11 mouse cellular contexts compared by ENCODE assay signal in genomic region chr7:80774615-80775447, GRCm38 (mm10). TPM values are rescaled to one million over a fixed set of nuclear protein-coding genes. Genes with fewer than 3 reads are reported as not detected.
DNase-seq lines count a peak whose midpoint lies in the region; ATAC-seq and TF ChIP-seq lines count a peak whose summit lies in the region.
"Had no signal": no experiment of that assay in that cellular context is flagged by ENCODE, and none has a peak within 500 bp of the region (broad histone marks: within the 10 kb centered on the region; RNA-seq: fewer than 3 reads in every experiment).

No protein-coding gene starts in this region.

- peaks cover 8% of the 10 kb centered on the region; the same call in 1 of the 2 replicates for H3K36me3 ChIP-seq in heart, adult 2 months (ENCODE audit: control insufficient read depth, insufficient read depth, low read length)
- no peaks in the 10 kb centered on the region for H3K36me3 ChIP-seq in limb, embryonic 15.5 days
- H3K36me3 ChIP-seq: hindbrain, embryonic 12.5 days; liver, embryonic 15.5 days; midbrain, embryonic 12.5 days had no signal

- H3K4me1 ChIP-seq in heart, adult 2 months (ENCODE audit: control insufficient read depth, insufficient read depth, low read length): peaks cover 28% of the 10 kb centered on the region
- peaks cover 12% of the 10 kb centered on the region for H3K4me1 ChIP-seq in limb, embryonic 15.5 days
- H3K4me1 ChIP-seq: hindbrain, embryonic 12.5 days; midbrain, embryonic 12.5 days had no signal

- no peak for ATAC-seq in limb, embryonic 15.5 days (ENCODE audit: insufficient number of reproducible peaks, low FRiP score, low TSS enrichment, low read depth)
- no peak for ATAC-seq in inflammation-experienced regulatory T-cells, adult 6 months

- H3K9ac ChIP-seq in heart, adult 2 months (ENCODE audit: low read depth, low read length): no peak overlapping the region
- H3K9ac ChIP-seq in limb, embryonic 15.5 days: no peak overlapping the region
- H3K9ac ChIP-seq: hindbrain, embryonic 12.5 days; liver, embryonic 15.5 days; midbrain, embryonic 12.5 days had no signal

- H3K79me2 ChIP-seq in heart, adult 2 months (replicated peaks; ENCODE audit: control insufficient read depth, insufficient read depth, low read length): peaks cover 12% of the 10 kb centered on the region

- peak overlapping the region; percentile 62 for H3K27ac ChIP-seq in heart, adult 2 months
- peak overlapping the region; percentile 90 for H3K27ac ChIP-seq in left cerebral cortex, adult 2 months
- peak overlapping the region; percentile 43 for H3K27ac ChIP-seq in limb, embryonic 15.5 days
- H3K27ac ChIP-seq: hindbrain, embryonic 12.5 days; liver, embryonic 15.5 days; midbrain, embryonic 12.5 days had no signal

- H3K27me3 ChIP-seq in heart, adult 2 months (ENCODE audit: control insufficient read depth, insufficient read depth, low read length): no peaks in the 10 kb centered on the region
- no peaks in the 10 kb centered on the region for H3K27me3 ChIP-seq in limb, embryonic 15.5 days
- H3K27me3 ChIP-seq: hindbrain, embryonic 12.5 days; liver, embryonic 15.5 days; midbrain, embryonic 12.5 days had no signal

- intact Hi-C loops in heart, adult 2 months (cut with DNase I): no loop called here
- intact Hi-C loops in heart, postnatal 10 days (cut with DNase I): no loop called here
- intact Hi-C loops in left cerebral cortex, adult 2 months (cut with DNase I): no loop called here

- no peak overlapping the region for H3K4me3 ChIP-seq in heart, adult 2 months
- H3K4me3 ChIP-seq in left cerebral cortex, adult 2 months: no peak overlapping the region
- H3K4me3 ChIP-seq in limb, embryonic 15.5 days: no peak overlapping the region
- H3K4me3 ChIP-seq: hindbrain, embryonic 12.5 days; liver, embryonic 15.5 days; midbrain, embryonic 12.5 days had no signal

- H3K9me3 ChIP-seq in limb, embryonic 15.5 days: no peaks in the 10 kb centered on the region
- H3K9me3 ChIP-seq: hindbrain, embryonic 12.5 days; liver, embryonic 15.5 days; midbrain, embryonic 12.5 days had no signal

- TF ChIP-seq CTCF in heart, adult 2 months (IDR thresholded peaks at IDR 0.05): no peak
- no peak for TF ChIP-seq CTCF in left cerebral cortex, adult 2 months (IDR thresholded peaks at IDR 0.05)

- 61% methylated on average over 15 of the region's 15 CpGs for WGBS in heart, adult 2 months
- 85% methylated on average over 15 of the region's 15 CpGs for WGBS in limb, embryonic 15.5 days

- TF ChIP-seq POLR2A in heart, adult 2 months (IDR thresholded peaks at IDR 0.05; ENCODE audit: insufficient read depth, low read depth, low read length): no peak

- DNase-seq in heart, adult 2 months: no peak
- no peak for DNase-seq in heart, postnatal 10 days
- peak in 1 of 2 experiments; percentile 18 for DNase-seq in left cerebral cortex, adult 2 months (ENCODE audit: extremely low spot score in 1 of 2, low spot score in 2 of 2)
- no peak for DNase-seq in left cerebral cortex, adult 11 months (ENCODE audit: low spot score)
- peak; percentile 64 for DNase-seq in 416B (ENCODE audit: low read depth)
- DNase-seq in cerebellum, postnatal 14 days: no peak

- TF ChIP-seq EP300 in heart, adult 2 months (IDR thresholded peaks at IDR 0.05; ENCODE audit: insufficient read depth, low read depth, low read length): no peak

- H3K4me2 ChIP-seq in limb, embryonic 15.5 days: no peak overlapping the region
- H3K4me2 ChIP-seq: hindbrain, embryonic 12.5 days; liver, embryonic 15.5 days; midbrain, embryonic 12.5 days had no signal

RNA-seq across cellular contexts. Expression of gene Iqgap1, which starts 50.9 kb away (rescaled TPM):
- total RNA-seq in heart, adult 2 months (2021): 10 to 100 TPM; 33.5 to 35.8 TPM
- polyA plus RNA-seq in heart, adult 2 months (2012; rRNA removed): 34.8 and 47.5 TPM in 2 replicates
- 10 to 100 TPM; 74.3 to 74.9 TPM for total RNA-seq in heart, postnatal 10 days (2021)
- total RNA-seq in left cerebral cortex, adult 2 months (2021): 10 to 100 TPM; 26.0 to 27.3 TPM
- polyA plus RNA-seq in limb, embryonic 15.5 days (2015; fragmentation: Nextera tagmentation; extraction: Ambion mirVana): 98.9 and 103 TPM in 2 replicates
- polyA plus RNA-seq in inflammation-experienced regulatory T-cells, adult 6 months (2017; shearing (Covaris generic)): 100 to 1,000 TPM; 197 to 297 (median 271) TPM
